Mouse (Mus musculus): Measurements from ENCODE around the gene Dcbld1. TPM values are rescaled to one million over a fixed set of nuclear protein-coding genes. Genes with fewer than 3 reads are reported as not detected.
A peak's percentile ranks its signal among the peaks of the same experiment; 100 is the strongest.
"Not testable (repeated sequence)": the region's sequence is repeated elsewhere in the genome, so short reads cannot be mapped to it uniquely, and the experiment has no call there.

The Dcbld1 gene
- total RNA-seq, 1 experiment from 2014 or later = 4.9 TPM

DNA sequence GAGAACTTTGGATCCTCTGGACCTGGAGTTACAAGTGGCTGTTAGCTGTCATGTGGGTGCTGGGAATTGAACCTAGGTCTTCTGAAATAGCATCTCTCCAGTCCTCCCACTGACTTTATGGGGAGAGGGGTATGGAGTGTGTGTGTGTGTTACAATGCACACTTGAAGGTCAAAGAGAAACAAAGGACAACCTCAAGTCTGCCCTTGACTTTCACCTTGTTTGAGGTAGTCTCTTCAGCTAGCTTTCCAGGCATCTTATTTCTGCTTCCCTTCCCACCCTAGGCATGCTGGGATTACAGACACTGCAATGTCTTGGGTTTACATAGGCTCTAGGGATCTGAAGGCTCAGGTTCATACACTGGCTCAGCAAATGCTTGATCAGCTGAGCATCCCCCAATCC, 68.9 kb downstream of the Dcbld1 start:
- no peak for DNase-seq

DNA sequence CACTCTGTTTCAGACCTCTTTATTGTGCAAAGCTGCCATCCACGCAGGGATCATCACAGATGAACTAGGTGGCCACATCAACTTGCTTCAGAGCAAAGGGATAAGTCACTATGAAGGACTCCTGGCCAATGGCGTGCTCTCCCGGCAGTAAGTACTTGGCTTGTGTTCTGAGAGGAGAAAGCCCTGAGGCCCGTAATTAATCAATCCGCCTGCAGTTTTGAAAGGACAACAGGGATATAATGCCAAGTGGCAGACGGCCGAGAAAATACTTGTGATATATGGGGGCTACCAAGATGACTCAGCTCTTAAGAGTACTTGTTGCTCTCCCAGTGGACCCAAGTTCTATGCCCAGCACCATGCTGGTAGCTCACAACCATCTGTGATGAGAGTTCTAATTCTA, 71.2 kb downstream of the Dcbld1 start:
- DNase-seq = peak; percentile 26

GRCm38 (mm10) chr10:52309196-52309595, 75.8 kb downstream of the Dcbld1 start:
- peak; percentile 14 for DNase-seq

DNA sequence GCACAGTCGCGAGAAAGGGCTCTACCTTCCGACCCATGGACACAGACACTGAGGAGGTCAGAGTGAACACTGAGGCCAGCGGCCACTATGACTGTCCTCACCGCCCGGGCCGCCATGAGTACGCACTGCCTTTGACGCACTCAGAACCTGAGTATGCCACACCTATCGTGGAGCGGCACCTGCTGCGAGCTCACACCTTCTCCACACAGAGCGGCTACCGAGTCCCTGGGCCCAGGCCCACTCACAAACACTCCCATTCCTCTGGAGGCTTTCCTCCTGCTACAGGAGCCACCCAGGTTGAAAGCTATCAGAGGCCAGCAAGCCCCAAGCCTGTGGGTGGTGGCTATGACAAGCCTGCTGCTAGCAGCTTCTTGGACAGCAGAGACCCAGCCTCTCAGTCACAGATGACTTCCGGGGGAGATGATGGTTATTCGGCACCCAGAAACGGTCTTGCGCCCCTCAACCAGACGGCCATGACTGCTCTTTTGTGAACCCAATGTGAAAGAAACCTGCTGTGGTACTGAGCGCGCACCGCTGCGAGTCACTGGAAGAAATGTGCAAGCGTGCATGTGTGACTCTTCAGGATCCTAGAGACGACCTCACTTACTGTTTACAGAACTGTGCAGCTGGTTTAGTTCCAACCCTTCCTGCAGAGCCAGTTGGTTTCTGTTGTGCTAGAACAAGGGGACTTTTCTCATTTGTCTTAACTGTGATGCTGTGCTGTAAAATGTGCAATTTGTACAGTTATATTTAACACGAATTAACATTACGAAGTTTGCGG, 86.3 kb downstream of the Dcbld1 start:
- no peak for DNase-seq

DNA sequence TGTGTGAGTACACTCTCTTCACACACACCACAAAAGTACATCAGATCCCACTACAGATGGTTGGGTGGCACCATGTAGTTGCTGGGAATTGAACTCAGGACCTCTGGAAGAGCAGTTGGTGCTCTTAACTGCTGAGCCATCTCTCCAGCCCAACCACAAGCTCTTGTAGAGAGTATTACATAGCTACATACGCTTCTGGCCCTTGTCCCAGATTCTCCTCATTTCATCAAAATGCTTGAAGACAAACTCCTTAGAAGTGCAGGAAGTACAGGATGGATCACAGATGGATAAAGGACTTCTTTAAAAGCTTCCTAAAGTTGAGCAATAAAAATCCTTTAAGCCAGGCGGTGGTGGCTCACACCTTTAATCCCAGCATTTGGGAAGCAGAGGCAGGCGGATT, 88.5 kb downstream of the Dcbld1 start:
- DNase-seq = no peak

GRCm38 (mm10) chr10:52331007-52331406, 97.6 kb downstream of the Dcbld1 start:
- DNase-seq = no peak

DNA sequence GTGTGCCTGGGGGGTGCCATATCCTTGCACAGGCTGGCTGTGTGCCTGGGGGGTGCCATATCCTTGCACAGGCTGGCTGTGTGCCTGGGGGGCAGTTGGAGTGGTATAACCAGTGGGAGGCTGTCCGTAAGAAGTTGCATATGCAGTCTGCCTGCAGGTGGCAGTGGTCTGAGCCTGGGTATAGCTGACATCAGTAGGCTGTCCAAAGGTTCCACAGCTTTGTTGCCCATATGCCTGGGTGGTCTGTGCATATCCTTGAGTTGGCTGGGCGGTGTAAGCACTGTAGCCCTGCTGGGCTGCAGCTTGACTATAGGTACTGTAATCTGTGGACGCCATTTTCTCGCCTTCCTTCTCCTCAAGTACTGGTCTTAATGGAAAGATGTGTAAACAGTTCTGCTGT, 109.9 kb downstream of the Dcbld1 start:
- DNase-seq = not testable (repeated sequence)

GRCm38 (mm10) chr10:52353184-52353583, 119.8 kb downstream of the Dcbld1 start:
- DNase-seq = no peak

DNA sequence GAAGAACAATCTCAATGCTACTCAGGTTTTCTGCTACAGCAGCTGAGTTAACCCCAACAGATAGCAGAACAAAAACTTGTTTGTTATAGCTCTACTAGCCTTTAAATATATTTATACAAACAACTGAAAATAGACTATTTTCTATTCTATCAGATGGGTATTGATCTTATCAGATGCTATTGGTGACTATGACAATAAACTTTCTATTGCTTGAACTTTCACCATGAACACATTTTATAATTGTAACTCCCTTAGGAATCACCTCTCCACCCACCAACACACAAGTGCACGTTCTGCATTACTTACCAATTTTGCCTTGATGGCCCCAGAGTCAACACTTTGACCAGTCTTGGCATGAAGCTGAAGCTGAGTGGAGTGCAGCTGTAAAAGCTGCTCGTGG, 125.0 kb downstream of the Dcbld1 start, which contains the start of gene Gm26741:
Gene Gm26741 (plus strand): TSS at position 301 of the 400 bp plus-strand sequence.
- no peak for DNase-seq

DNA sequence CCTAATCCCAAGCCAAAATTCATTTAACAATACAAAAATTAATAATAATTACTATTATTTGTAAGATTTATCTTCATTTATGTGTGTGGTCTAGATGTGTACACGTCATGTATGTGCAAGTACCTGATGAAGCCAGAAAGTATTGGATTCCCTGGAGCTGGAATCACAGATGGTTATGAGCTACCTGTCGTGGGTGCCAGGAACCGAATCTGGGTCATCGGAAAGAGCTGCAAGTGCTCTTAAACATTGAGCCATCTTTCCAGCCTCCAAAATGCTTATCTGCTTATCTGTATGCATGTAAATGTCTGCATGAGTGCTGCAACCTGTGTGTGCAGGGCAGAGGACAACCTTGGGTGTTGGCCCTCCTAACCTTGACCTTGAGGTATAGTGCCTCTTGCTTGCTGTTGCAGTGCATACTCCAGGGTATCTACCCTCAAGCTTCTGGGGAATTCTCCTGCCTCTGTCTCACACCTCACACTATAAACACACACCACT, 126.9 kb downstream of the Dcbld1 start:
- DNase-seq = no peak

- no peak for DNase-seq
These were observed 127.6 kb downstream of the Dcbld1 start for GRCm38 (mm10) chr10:52360862-52361609.

DNA sequence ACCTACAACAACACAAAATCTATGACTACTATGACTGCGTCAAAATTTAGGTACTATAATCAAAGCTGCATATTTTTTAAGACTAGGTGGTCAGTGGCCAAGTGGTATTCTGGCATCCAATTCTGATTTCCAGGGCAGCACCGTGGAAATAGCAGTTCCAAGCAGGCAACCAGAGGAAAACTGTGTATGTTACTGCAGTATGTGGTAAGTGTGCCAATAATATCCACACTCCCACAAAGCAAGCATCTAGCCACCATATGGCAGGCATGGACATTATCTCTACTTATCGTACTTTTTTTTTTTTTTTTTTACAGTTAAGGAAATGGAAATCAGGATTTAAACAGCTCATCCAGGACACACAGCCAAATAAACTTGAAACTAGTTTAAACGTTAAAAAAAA, 135.0 kb downstream of the Dcbld1 start:
- DNase-seq = no peak

Other genes starting within 250 kb of the Dcbld1 start
- not detected in 2 replicates for gene Vgll2, start 211.1 kb upstream of the Dcbld1 start, total RNA-seq (2021)
- gene Ros1, start 38.4 kb upstream of the Dcbld1 start, total RNA-seq (2021) = not detected in 2 replicates
- gene Gm26741, start 125.1 kb downstream of the Dcbld1 start, total RNA-seq (2021) = not detected in 2 replicates
- 29.7 and 31.2 TPM in 2 replicates for gene Gopc, start 148.5 kb downstream of the Dcbld1 start, total RNA-seq (2021)
- 0.15 TPM in 1 of 2 replicates, not detected in the other for gene Nepn, start 155.4 kb downstream of the Dcbld1 start, total RNA-seq (2021)
- 48.7 and 53.9 TPM in 2 replicates for gene Nus1, start 183.9 kb downstream of the Dcbld1 start, total RNA-seq (2021)